Mouse (Mus musculus): ENCODE measurements around the gene Ripor3. TPM values are rescaled to one million over a fixed set of nuclear protein-coding genes. Genes with fewer than 3 reads are reported as not detected.

Gene Ripor3
- polyA plus RNA-seq, 1 experiment, result 0.94 TPM

DNA sequence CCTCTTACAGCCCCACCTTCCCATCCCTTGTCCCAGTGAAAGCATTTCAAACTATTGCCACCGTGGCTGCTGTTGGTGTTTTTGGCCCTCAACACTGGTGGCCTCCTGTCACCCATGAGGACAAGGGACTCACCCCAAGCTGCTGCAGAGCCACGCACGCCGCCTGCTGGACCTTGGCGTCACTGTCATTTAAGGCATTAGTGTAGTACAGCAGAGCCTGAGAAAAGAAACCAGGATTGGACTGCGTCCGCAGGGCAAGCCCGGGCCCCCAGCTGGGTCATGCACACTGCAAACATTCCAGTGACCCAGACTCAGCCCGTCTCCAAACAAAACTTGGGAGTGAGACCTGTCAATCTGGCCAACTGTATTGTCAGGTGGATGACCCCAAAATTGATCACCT lies 27.8 kb downstream of the Ripor3 start:
- no peaks in the 10 kb centered on the region for H3K36me3 ChIP-seq (ENCODE audit: control insufficient read depth, insufficient read depth)
- no peaks in the 10 kb centered on the region for H3K27me3 ChIP-seq (ENCODE audit: control insufficient read depth, insufficient read depth, insufficient read length)
- TF ChIP-seq TCF3 (IDR thresholded peaks at IDR 0.05; ENCODE audit: insufficient read length, low read depth), result no peak
- TF ChIP-seq MYOD1 (IDR thresholded peaks at IDR 0.05; ENCODE audit: control insufficient read depth in 1 of 3, insufficient read length in 2 of 3, low read depth in 2 of 3), result no peak
- TF ChIP-seq POLR2A (IDR thresholded peaks at IDR 0.05; ENCODE audit: insufficient read length, low read depth), result no peak
- TF ChIP-seq REST (IDR thresholded peaks at IDR 0.05; ENCODE audit: insufficient read depth, insufficient read length), result no peak
- TF ChIP-seq E2F4 (IDR thresholded peaks at IDR 0.05; ENCODE audit: insufficient read depth), result no peak
- no peak for TF ChIP-seq MYOG (IDR thresholded peaks at IDR 0.05; ENCODE audit: control insufficient read depth in 1 of 3, insufficient read depth in 1 of 3, insufficient read length in 2 of 3, low read depth in 2 of 3)
- TF ChIP-seq CEBPB (IDR thresholded peaks at IDR 0.05; ENCODE audit: insufficient read depth, poor library complexity, severe bottlenecking), result no peak
- no peak for TF ChIP-seq SRF (IDR thresholded peaks at IDR 0.05; ENCODE audit: control insufficient read depth, insufficient read length, low read depth)
- no peak for TF ChIP-seq USF1 (IDR thresholded peaks at IDR 0.05; ENCODE audit: low read depth)
- no peak for TF ChIP-seq MAX (IDR thresholded peaks at IDR 0.05; ENCODE audit: low read depth)
- no peak for TF ChIP-seq POLR2AphosphoS2 (IDR thresholded peaks at IDR 0.05; ENCODE audit: insufficient read length, low read depth)
- no peak overlapping the region for H3K4me3 ChIP-seq
- no peak overlapping the region for H3ac ChIP-seq (ENCODE audit: control insufficient read depth, insufficient read length)
- H3K4me2 ChIP-seq (ENCODE audit: low read depth), result no peak overlapping the region
- no peaks in the 10 kb centered on the region for H3K79me2 ChIP-seq (ENCODE audit: control insufficient read depth, insufficient read depth)

- no peaks in the 10 kb centered on the region for H3K36me3 ChIP-seq (ENCODE audit: control insufficient read depth, insufficient read depth)
Measured at GRCm38 (mm10) chr2:167980391-167980790, 30.0 kb downstream of the Ripor3 start.

DNA sequence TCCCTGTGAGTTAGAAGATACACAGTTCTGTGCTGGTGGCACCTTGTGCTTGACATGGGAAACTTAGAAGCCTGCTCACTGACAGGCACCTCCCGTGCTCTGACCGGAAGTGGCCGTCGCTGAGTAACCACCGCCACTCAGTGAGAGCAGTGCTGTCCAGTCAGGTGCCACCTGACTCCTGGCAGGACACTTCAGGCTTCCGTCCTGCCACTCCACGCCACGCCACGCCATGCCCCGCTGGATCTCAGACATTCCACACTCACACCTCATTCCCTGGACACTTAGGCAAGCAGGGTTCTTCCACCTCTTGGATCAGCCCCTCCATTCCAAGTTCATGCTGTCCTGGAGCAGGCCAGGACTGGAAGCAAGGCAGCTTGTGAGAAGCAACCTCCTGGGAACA lies 32.1 kb downstream of the Ripor3 start:
- H3K27me3 ChIP-seq (ENCODE audit: control insufficient read depth, insufficient read depth, insufficient read length), result no peaks in the 10 kb centered on the region
- H3ac ChIP-seq (ENCODE audit: control insufficient read depth, insufficient read length), result no peak overlapping the region
- peaks cover 3% of the 10 kb centered on the region for H3K36me3 ChIP-seq (ENCODE audit: control insufficient read depth, insufficient read depth)
- no peak overlapping the region for H3K4me2 ChIP-seq (ENCODE audit: low read depth)
- H3K4me3 ChIP-seq, result no peak overlapping the region
- TF ChIP-seq POLR2A (IDR thresholded peaks at IDR 0.05; ENCODE audit: insufficient read length, low read depth), result no peak
- no peak for TF ChIP-seq MYOG (IDR thresholded peaks at IDR 0.05; ENCODE audit: control insufficient read depth in 1 of 3, insufficient read depth in 1 of 3, insufficient read length in 2 of 3, low read depth in 2 of 3)
- TF ChIP-seq POLR2AphosphoS2 (IDR thresholded peaks at IDR 0.05; ENCODE audit: insufficient read length, low read depth), result peak; percentile 33
- TF ChIP-seq TCF3 (IDR thresholded peaks at IDR 0.05; ENCODE audit: insufficient read length, low read depth), result no peak
- no peaks in the 10 kb centered on the region for H3K79me2 ChIP-seq (ENCODE audit: control insufficient read depth, insufficient read depth)

More at GRCm38 (mm10) chr2:167980391-167980790, 30.0 kb downstream of the Ripor3 start:
- Histone ChIP-seq H3ac (ENCODE audit: control insufficient read depth, insufficient read length) (no peak overlapping the region), H3K79me2 (ENCODE audit: control insufficient read depth, insufficient read depth) (no peaks in the 10 kb centered on the region), H3K27me3 (ENCODE audit: control insufficient read depth, insufficient read depth, insufficient read length) (no peaks in the 10 kb centered on the region), H3K4me2 (ENCODE audit: low read depth) (no peak overlapping the region), H3K4me3 (no peak overlapping the region)
- no peak for TF ChIP-seq POLR2A (IDR thresholded peaks at IDR 0.05; ENCODE audit: insufficient read length, low read depth)
- peak; percentile 67 for TF ChIP-seq POLR2AphosphoS2 (IDR thresholded peaks at IDR 0.05; ENCODE audit: insufficient read length, low read depth)
- no peak for TF ChIP-seq CEBPB (IDR thresholded peaks at IDR 0.05; ENCODE audit: insufficient read depth, poor library complexity, severe bottlenecking)

DNA sequence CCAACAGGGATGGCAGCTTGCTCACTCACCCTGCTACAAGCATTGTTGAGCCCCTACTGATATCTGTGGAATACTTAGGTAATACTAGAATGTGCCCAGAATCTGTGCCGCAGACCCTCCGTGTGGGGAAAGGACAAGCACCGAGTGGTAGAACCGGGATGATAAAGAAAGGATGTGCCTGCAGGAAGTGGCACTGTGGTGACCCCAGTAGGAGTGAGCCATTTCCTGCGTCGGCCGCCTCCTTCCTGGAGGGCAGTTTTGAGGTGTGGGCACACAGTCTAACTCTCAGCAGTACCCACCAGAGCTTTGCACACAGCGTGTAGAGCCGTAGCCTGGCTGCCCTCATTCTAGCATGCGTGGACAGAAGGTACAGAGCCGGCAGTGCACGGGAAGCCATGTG lies 34.7 kb downstream of the Ripor3 start:
- Histone ChIP-seq H3K4me3 (no peak overlapping the region), H3K79me2 (ENCODE audit: control insufficient read depth, insufficient read depth) (no peaks in the 10 kb centered on the region), H3ac (ENCODE audit: control insufficient read depth, insufficient read length) (no peak overlapping the region), H3K36me3 (ENCODE audit: control insufficient read depth, insufficient read depth) (peaks cover 3% of the 10 kb centered on the region), H3K27me3 (ENCODE audit: control insufficient read depth, insufficient read depth, insufficient read length) (no peaks in the 10 kb centered on the region), H3K4me2 (ENCODE audit: low read depth) (no peak overlapping the region)
- no peak for TF ChIP-seq TCF3 (IDR thresholded peaks at IDR 0.05; ENCODE audit: insufficient read length, low read depth)
- TF ChIP-seq USF1 (IDR thresholded peaks at IDR 0.05; ENCODE audit: low read depth), result no peak
- no peak for TF ChIP-seq CEBPB (IDR thresholded peaks at IDR 0.05; ENCODE audit: insufficient read depth, poor library complexity, severe bottlenecking)
- TF ChIP-seq MYOD1 (IDR thresholded peaks at IDR 0.05; ENCODE audit: control insufficient read depth in 1 of 3, insufficient read length in 2 of 3, low read depth in 2 of 3), result no peak
- TF ChIP-seq MYOG (IDR thresholded peaks at IDR 0.05; ENCODE audit: control insufficient read depth in 1 of 3, insufficient read depth in 1 of 3, insufficient read length in 2 of 3, low read depth in 2 of 3), result no peak
- no peak for TF ChIP-seq POLR2A (IDR thresholded peaks at IDR 0.05; ENCODE audit: insufficient read length, low read depth)
- TF ChIP-seq REST (IDR thresholded peaks at IDR 0.05; ENCODE audit: insufficient read depth, insufficient read length), result no peak
- TF ChIP-seq MAX (IDR thresholded peaks at IDR 0.05; ENCODE audit: low read depth), result no peak
- no peak for TF ChIP-seq POLR2AphosphoS2 (IDR thresholded peaks at IDR 0.05; ENCODE audit: insufficient read length, low read depth)
- no peak for TF ChIP-seq TCF12 (IDR thresholded peaks at IDR 0.05; ENCODE audit: insufficient read depth, poor library complexity, severe bottlenecking)
- TF ChIP-seq E2F4 (IDR thresholded peaks at IDR 0.05; ENCODE audit: insufficient read depth), result no peak
- no peak for TF ChIP-seq SRF (IDR thresholded peaks at IDR 0.05; ENCODE audit: control insufficient read depth, insufficient read length, low read depth)

GRCm38 (mm10) chr2:167972809-167973208 lies 37.6 kb downstream of the Ripor3 start:
- H3K79me2 ChIP-seq (ENCODE audit: control insufficient read depth, insufficient read depth), result no peaks in the 10 kb centered on the region
- TF ChIP-seq POLR2AphosphoS2 (IDR thresholded peaks at IDR 0.05; ENCODE audit: insufficient read length, low read depth) (no peak), E2F4 (IDR thresholded peaks at IDR 0.05; ENCODE audit: insufficient read depth) (no peak), MYOD1 (IDR thresholded peaks at IDR 0.05; ENCODE audit: control insufficient read depth in 1 of 3, insufficient read length in 2 of 3, low read depth in 2 of 3) (no peak), REST (IDR thresholded peaks at IDR 0.05; ENCODE audit: insufficient read depth, insufficient read length) (no peak), POLR2A (IDR thresholded peaks at IDR 0.05; ENCODE audit: insufficient read length, low read depth) (no peak), MYOG (IDR thresholded peaks at IDR 0.05; ENCODE audit: control insufficient read depth in 1 of 3, insufficient read depth in 1 of 3, insufficient read length in 2 of 3, low read depth in 2 of 3) (no peak), MAX (IDR thresholded peaks at IDR 0.05; ENCODE audit: low read depth) (no peak), TCF3 (IDR thresholded peaks at IDR 0.05; ENCODE audit: insufficient read length, low read depth) (no peak), USF1 (IDR thresholded peaks at IDR 0.05; ENCODE audit: low read depth) (no peak), CEBPB (IDR thresholded peaks at IDR 0.05; ENCODE audit: insufficient read depth, poor library complexity, severe bottlenecking) (no peak), TCF12 (IDR thresholded peaks at IDR 0.05; ENCODE audit: insufficient read depth, poor library complexity, severe bottlenecking) (no peak), SRF (IDR thresholded peaks at IDR 0.05; ENCODE audit: control insufficient read depth, insufficient read length, low read depth) (no peak)
- no peaks in the 10 kb centered on the region for H3K27me3 ChIP-seq (ENCODE audit: control insufficient read depth, insufficient read depth, insufficient read length)
- H3K4me3 ChIP-seq, result no peak overlapping the region
- H3K4me2 ChIP-seq (ENCODE audit: low read depth), result no peak overlapping the region
- H3ac ChIP-seq (ENCODE audit: control insufficient read depth, insufficient read length), result no peak overlapping the region
- peaks cover 7% of the 10 kb centered on the region for H3K36me3 ChIP-seq (ENCODE audit: control insufficient read depth, insufficient read depth)
